Mouse (Mus musculus) lung, postnatal 25 days (tissue): ENCODE results near the gene Tra2a.

Experiments used
- DNase-seq: peaks from one replicate; pipeline ENCODE4 v3.0.0; 2022; ENCODE audit warnings: low spot score

Gene Tra2a

DNA sequence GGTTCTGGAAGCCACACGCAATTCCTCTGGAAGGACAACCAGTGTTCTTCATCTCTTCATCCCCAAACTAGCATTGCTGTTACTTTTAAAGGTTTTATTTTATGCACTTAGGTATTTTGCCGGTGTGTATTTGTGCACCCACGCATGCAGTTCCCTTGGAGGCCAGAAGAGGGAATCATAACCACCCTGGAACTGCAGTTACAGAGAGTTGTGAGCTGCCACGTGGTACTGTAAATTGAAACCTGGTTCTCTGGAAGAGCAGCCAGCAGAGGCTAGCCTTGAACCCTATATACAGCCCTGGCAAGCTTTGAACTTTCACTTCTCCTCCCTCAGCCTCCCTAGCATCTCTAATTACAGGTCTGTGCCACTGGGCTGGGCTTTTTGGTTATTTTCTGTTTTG lies 30.5 kb downstream of the Tra2a start:
- no peak for DNase-seq

DNA sequence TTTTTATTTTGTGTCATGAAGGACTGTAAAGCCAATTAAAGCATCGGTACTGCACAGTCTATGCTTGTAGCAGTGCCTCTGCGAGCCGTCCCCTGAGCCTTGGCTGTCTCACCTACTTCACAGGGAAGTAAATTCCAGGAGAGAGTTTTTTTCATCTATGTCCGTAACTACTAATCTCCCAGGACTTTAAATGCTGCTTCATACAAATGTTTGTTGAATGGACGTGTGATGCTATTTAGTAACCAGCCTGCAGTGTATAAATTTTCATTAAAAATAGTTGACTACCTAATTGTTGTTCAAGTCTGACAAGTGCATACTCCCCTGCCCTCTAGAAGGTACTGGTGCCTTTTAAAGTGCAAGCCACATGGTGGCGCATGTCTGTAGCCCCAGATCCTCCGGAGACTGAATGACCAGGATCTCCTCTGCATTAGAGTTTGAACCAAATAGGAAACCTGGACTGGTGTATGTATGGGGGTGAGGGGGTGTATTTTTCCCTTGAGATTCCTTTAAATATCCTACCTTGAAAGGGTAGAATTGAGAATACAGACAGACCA lies 35.6 kb downstream of the Tra2a start:
- peak; percentile 51 for DNase-seq

- DNase-seq: no peak
Observed at GRCm38 (mm10) chr6:49227184-49227735, 36.6 kb downstream of the Tra2a start.

- no peak for DNase-seq
Observed at GRCm38 (mm10) chr6:49225728-49226123, 38.1 kb downstream of the Tra2a start.

DNA sequence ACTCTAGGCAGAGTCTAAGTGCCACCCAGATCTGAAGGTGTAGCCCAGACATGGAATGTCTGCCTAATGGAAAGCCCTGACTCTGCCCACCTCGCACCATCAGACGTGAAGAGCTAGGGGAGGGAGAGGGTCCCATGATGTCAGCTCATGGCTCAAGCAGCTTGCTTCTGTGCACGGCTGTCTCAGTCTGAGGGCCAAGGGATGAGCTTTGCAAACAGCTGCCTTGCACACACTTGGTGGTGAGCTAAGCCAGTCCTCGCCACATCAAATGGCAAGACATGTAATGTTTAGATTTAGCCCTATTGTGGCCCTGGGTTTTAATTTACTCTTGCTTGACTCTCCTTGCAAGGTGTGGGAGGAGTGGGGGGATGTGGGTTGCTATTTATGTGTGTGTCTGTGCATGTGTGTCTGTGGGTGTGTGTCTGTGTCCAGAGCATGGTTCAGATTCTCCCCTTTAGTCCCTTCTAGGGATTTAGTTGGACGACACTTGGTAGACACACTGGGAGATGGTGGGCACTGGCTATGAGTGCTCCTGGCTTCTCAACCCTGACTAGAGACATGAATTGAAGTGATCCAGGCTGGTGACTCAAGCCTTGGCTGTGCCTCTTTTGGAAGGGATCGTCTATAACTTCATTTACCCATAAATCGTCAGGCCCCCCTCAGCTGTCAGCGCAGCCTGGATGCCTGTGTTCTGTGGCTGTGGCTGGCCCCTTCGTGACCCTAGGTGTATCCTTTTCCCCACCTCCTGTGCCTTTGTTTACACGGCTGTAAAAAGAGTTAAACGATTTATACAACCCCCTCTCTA lies 38.7 kb downstream of the Tra2a start:
- no peak for DNase-seq

- no peak for DNase-seq
Observed at GRCm38 (mm10) chr6:49221906-49222305, 41.9 kb downstream of the Tra2a start.

- DNase-seq: no peak
Observed at GRCm38 (mm10) chr6:49219920-49220604, 43.8 kb downstream of the Tra2a start.

- DNase-seq: no peak
Observed at GRCm38 (mm10) chr6:49219001-49219560, 44.8 kb downstream of the Tra2a start.

DNA sequence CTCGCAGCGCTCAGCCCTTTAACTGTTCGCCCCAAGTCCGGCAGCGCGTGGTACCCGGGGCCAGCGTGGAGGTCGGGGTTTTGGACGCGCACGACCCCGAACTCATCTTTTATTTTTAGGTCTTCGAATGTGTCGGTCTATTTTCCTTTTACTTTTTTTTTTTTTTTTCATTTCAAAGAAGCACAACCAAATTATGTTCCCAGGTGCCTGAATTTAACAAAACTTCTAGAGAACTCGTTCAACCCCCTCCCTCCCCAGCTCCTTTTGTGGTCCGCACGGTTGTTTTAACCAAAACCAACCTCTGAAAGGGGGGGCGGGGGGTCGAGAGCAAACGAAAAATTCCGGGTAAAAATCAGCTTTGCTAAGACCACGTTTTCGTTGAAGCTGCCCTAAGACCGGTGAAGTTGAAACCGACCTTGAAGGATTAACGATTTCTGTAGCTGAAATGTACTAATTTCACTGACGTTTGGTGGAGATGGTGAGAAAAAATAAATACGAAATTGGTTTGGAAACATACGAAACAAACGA lies 45.5 kb downstream of the Tra2a start:
- no peak for DNase-seq

GRCm38 (mm10) chr6:49217581-49218274 lies 46.1 kb downstream of the Tra2a start:
- DNase-seq: peak; percentile 77

DNA sequence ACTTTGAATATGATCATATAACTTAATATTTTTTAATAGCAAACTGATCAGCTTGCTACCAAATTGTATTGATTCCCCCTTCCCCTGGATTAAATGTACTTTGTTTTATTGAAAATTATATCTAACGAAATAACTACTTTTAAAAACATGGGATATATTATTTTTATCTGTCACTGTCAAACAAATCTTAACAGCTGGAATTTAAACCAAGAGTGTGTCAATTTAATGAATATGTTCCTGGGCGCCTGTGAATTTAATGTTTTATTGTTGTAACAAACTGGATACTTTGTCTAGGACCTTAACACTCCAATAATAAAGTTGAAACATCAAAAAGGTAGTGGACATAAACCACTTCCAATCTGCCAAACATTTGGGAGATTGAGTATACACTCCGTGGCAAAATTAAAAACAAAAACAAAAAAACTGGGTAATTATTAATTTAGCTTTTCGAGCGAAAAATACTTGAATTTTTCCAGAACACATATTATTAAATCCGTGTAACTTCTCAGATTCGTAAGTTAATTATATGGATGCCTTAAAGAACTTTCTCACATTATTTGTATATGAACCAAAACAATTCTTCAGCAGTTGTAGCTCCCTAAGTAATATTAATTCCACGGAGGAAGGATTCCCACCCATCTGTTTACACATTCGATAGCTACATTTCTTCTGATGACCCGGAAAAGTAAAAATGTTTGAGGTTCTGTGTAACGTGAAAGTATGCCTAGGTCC lies 46.9 kb downstream of the Tra2a start:
- DNase-seq: no peak

GRCm38 (mm10) chr6:49215748-49216585 lies 47.9 kb downstream of the Tra2a start:
- no peak for DNase-seq

DNA sequence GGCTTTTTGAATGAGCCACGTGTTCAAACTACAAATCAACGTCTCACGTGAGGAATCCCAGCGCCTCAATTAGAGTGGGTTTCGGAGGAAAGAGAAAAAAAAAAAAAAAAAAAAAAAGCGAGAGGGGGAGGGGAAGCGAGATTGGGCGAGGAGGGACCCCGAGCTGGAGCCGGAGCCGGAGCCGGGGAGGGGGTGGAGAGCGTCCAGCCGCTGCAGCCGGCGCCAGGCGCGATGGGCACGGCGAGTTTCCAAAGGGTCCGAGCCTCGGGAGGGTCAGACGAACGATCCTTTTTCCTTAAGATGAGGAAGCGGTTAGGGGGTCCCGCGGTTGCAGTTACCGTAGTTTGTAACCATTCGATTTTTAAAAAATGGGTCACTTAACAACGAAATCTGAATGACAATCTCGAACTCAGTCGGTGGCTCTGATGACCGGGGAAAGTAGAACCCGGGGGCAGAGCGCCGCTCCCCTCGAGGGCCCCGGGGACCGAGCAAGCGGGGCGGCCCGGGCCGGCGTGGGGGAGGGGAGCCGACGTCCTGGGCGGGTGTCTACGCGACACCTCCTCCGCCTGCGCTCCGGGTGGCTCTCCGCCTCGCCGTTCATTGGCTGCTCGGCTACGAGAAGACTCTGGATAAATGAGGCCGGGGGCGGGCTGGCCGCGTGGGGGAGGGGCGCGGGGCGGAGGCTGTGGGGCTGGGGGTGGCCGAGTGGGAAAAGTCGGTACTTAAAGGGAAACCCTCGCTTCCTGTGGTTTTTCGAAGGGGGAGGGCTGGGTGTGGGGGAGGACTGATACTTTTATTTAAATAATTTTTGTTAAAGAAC lies 48.7 kb downstream of the Tra2a start, which contains the start of gene Igf2bp3:
Gene Igf2bp3, minus strand, starts transcription at position 30 of the 820 bp plus-strand sequence.
- DNase-seq: no peak

- no peak for DNase-seq
Observed at GRCm38 (mm10) chr6:49214086-49214927, 49.5 kb downstream of the Tra2a start.

GRCm38 (mm10) chr6:49213581-49214085 lies 50.2 kb downstream of the Tra2a start:
- no peak for DNase-seq

GRCm38 (mm10) chr6:49212931-49213580 lies 50.8 kb downstream of the Tra2a start:
- no peak for DNase-seq

DNA sequence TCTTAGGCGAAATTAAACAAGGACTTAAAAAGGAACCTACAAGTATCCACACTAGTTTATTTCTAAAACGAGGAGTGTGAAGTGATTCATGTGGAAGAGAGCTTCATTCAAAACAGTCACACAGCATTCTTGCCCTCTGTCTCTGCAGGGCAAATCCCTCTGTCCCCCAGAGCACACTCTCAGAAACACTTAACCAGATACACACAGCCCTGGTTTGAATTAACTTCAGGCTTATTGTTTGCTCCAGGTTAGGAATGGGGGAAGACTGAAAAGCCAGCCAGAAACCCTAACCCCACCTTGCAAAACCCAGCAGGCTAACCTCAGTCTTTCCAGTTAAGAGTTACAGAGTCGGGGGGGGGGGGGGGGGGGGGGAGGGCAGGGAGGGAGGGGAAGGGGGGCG lies 51.7 kb downstream of the Tra2a start:
- DNase-seq: no peak
